Mouse (Mus musculus) spleen, postnatal 10 days (tissue): ENCODE measurements around the gene Ralgapa1.
A peak's percentile ranks its signal among the peaks of the same experiment; 100 is the strongest.
"Not testable (repeated sequence)": the region's sequence is repeated elsewhere in the genome, so short reads cannot be mapped to it uniquely, and the experiment has no call there.

Source experiments
- DNase-seq, 2 experiments: peaks; one replicate each; pipeline ENCODE4 v3.0.0; 2021 to 2022; ENCODE audit warnings: low spot score in 2 of 2

Ralgapa1 gene

DNA sequence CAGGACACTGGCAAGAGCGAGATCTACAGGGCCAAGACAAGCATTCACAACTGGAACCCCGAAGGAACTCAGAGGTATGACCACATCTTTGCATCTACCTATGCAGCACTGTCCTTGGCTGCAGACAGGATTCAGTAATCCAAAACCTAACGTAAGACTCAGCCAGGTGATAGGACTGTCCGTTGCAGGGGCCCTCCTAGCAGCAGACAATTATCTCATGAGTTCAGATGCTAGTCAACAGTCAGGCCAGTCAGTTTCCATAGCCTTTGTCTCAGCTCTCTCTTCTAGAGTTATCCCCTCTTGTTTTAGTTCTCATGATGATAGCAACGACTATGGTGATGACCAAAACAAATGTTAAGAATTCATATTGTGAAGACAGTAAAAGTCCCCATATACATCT lies 20.8 kb downstream of the Ralgapa1 start:
- no peak for DNase-seq

DNA sequence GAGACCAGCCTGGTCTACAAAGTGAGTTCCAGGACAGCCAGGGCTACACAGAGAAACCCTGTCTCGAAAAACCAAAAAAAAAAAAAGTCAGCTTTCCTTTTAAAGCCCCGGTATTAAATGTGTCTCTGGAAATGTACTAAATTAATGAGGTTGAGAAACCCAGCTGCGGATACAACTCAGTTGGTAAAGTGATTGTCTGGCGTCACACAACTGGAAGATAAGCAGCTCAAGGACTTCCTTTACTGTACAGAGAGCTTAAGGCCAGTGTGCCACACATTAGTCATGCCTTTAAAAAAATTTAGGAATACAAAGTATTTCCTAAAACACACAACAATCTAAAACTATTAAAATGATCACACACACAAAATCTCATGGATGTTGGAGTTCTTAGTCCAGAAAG lies 22.2 kb downstream of the Ralgapa1 start:
- DNase-seq, result no peak

DNA sequence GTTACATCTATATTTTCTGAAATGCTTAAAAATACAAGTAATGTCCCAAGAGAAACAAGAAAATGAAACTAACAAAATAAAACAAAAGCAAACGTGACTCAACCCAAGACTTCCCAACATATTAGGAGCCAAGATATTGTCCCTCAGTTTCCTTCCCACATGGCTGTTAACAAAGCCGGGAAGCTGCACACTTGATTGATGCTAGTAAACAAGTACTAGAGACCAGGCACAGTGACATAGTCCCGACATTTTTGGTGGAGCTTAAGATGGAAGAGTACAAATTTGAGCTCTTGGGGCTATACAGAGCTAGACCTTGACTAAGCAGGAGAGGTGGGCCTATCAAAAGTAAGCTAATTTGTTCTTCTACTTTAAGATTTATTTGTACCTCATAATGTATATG lies 23.9 kb downstream of the Ralgapa1 start:
- no peak for DNase-seq

DNA sequence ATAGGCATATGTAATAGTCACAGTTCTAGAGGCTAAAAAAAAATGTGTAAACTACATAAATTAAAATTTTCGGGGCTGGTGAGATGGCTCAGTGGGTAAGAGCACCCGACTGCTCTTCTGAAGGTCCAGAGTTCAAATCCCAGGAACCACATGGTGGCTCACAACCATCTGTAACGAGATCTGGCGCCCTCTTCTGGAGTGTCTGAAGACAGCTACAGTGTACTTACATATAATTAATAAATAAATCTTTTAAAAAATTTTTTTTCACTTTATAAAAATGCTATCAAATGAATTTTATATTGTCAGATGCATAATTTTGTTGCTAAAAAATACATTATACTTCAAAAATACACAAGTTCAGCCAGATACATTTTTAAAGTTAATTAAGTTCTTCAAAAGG lies 26.5 kb downstream of the Ralgapa1 start:
- DNase-seq, result not testable (repeated sequence)

DNA sequence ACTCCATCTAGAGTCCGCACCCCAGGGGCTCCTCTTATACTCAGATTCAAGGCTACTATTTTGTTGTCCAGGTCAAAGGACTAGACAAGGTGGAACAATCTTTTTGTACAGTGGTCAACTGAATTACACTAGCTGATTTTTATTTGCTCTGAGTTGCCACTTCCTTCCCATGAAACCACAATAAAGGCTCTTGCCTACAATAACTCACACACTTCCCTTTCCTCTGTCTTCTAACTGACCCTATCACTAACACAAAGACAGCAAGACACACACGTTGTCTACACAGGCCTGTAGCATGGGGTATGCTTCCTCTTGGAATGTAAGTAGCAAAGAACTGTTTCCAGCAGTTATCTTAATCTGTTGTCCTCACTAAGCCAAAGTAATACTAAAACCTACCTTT lies 35.7 kb downstream of the Ralgapa1 start:
- DNase-seq, result no peak

DNA sequence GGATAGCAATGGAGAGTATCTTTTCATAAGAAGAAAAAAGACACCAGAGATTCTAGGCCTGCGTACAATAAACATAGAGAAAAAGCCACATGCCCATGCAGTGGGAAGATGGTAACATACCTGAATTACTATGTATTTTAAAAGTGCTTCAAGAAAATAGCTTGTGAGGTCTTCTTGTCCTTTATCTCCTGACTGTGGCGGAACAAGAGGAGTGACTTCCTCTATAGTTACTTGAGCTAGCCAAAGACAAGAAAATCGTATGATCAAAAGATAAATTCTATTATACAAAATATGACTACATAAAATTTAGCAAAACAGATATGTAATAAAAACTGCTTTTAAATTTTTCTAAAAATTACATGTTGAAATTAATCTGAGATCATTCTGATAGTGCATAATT lies 38.3 kb downstream of the Ralgapa1 start:
- no peak for DNase-seq

DNA sequence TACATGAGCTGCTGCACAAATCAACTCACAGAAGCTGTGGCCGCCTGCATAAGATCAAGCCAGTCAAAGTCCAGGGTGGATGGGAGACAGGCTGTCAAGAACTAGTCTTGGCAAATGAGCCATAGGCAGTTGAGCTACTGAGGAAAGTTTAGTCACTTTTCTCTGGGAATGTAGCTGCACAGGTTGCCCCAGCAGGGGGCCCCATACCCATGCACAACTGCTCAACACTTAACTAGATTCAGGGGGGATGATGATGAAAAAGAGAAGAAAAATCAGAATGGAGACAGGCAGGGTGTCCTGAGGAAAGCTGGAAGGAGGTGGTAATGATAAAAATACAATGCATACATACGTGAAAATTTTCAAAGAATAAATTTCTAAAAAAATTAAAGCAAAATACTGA lies 42.7 kb downstream of the Ralgapa1 start:
- DNase-seq, result peak in 1 of 2 experiments; percentile 36

DNA sequence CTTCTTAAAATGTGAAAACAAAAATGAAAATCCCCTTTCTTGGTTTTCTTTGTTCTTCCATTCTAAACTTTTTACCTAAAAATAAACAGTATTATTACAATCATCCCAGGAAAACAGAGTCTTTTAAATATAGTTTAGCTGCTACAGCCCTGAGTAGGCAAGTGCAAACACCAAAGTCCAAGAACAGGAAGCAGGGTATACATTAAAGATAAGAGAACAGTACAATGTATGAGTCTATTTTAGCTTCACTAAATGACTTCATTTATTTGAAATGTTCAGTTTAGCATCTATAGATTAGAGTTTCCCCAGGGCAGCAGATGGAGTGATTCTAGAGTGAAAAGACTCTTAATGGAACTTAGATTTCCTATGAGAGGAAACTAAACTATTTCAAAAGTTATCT lies 43.6 kb downstream of the Ralgapa1 start:
- DNase-seq, result no peak

DNA sequence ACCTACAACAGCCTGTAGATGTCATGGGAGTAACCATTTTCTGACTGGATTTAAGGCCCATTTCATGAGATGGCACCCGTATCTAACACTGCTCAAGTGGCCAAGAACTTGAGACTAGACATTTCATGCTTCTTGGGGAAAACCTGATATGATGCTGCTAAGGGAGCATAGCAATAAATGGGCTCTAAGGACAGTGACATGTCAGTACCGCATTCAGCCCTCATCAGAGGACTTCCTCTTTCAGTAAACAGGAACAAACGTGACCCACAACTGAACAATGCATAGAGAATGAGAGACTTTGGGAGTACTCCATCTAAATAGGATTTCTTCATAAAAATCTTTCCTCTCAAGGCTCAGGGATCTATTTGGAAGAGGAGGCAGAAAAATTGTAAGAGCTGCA lies 46.7 kb downstream of the Ralgapa1 start:
- no peak for DNase-seq

DNA sequence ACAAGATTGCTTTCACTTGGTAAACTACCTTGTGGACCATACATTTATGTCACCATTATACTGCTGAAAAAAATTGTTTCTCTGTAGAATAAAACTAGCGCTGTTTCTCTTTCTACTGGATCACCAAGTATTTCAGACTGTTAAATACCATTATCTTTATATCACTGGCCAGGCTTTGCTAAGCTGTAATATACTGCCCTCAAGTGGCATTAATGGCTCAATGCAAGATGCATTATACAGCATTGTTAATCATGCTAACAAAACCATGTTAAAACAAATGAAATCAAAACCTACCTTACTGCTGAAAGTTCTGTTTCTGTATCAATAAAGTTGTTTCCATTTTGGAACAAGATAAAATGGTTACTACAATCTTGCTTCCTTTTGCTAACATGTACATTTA lies 100.6 kb downstream of the Ralgapa1 start:
- DNase-seq, result no peak

DNA sequence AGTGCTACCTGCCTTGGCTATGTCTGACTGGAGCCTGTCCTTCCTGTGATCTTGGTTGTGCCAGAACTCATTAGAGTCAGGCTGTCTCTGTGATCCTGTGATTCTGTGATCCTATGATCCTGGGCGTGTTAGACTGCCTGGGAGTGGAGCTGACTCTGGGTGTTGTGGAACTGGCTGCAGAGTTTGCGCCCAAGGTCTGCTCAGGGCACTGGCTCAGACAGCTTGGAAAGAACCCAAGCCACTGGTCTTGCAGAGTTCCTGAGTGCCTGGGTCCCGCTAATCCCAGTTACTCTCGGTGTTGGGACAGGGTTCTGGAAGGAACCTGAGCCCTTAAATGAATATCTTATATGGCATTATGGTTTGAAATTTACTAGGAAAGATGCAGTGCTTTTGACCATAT lies 115.1 kb downstream of the Ralgapa1 start:
- DNase-seq, result no peak

DNA sequence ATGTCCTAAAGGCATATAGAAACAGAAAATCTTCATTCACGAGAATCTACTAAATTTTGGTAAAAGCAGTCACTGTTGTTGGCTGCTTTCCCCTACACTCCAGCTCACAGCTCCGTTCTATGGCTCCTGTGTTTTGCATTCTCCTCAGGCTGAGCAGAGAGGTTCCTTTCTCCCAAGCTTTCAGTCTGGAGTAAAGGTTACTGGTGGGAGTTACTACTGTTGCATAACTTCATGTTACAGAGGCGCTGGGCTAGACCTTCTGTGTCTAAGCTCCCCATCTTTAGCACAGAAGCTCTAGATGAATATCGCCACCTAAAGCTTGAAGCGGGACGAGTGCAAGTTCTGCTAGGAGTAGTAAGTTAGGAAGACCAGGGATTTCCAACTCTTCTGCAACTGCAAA lies 154.3 kb downstream of the Ralgapa1 start:
- no peak for DNase-seq

DNA sequence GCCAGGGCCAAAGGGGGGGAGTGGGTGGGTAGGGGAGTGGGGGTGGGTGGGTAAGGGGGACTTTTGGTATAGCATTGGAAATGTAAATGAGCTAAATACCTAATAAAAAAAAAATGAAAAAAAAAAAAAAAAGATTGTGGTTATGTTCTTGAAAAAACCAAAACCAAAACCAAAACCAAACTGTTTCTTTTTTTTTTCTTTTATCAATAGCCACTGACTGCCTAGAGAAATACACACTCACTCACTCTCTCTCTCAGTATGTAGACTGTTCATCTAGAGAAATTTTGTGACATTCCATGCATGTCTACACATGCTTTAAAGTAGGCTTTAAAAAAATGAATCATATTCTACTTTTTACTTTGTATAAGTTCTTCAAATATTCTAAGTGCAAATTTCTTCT lies 157.8 kb downstream of the Ralgapa1 start:
- not testable (repeated sequence) for DNase-seq

DNA sequence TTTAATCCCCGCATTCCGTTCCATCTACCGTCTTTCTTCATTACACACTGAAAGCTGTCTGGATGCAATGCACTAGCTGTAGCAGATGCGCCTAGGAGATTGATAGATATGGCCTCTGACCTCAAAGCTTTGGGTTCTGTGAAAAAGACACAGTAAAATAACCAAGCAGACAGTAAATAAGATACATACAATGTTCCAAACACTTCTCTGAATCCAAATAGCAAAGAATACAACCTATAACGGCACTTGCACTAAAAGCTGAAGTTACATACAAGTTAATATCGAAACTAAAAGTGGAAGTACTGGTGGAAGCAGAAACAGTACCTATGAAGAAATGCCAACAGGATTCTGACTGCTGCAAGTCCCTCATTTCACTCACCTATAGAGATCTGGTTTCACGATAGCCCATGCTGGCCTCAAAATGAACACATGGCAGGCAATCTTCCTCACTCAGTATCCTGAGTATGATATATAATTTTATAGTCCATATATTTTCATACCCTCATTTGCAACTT lies 172.9 kb downstream of the Ralgapa1 start:
- DNase-seq, result no peak

DNA sequence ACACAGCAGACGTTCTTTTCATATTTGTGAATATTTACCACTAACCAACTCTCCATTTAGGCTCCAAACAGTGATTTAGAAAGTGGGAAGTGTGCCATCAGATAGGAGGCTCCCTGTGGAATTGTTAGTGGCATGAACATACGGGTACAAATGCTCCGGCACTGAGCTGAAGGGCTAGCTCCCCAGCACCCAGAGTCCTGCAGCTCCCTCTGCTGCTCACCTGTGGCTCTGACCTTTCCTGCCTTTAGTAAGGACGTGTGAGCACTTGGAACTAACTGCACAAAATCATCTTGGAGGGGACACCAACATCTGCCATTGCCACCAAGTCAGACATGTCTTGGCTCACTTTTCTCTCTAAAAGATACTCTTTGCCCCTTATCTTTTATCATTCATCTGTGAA lies 194.3 kb downstream of the Ralgapa1 start:
- no peak for DNase-seq

DNA sequence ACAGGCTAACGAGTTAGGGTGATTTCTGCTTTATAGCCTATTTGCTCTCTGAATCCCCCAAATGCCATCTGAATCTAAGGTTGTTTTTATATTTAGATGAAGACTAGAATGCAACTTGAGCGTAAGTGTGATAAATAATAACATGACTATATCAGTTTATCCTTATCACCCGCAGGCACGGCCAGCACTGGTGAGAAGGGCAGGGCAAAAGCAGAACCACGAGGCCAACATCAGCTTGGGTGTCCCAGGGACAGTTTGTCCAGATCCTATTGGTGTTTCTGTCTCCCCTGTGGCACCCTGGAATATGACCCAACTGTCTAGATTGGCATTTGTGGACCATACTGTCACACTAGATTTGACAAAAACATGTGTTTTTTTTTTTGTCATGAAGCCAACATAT lies 197.7 kb downstream of the Ralgapa1 start:
- DNase-seq, result no peak

DNA sequence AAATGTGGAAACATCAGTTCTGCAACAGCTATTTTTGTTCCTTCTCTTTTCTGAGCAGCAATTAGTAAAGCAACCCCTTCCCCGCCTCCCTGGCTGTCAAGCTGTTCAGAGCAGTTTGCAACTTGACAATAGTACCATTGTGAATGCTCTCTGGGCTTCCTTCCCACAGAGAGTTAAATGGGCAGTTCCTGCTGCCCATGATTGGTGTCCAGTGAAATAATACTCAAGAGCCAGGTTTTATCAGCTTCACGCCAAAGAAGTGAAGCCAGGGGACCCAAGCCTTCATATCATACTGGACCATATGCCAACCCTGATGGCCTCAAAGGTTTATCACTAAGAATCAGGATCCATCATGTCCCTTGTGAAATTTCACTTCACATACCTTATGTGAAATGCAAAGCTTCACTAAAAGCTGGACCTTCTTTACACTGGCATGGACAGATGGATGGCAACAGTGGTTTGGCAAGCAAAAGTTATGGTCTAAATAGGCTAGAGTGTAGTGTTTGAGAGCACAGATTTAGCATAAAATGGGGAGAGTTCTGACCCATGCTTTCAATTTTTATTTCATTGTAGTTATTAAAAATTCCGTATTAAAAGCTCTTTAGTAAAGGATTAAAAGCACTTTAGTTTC lies 198.2 kb downstream of the Ralgapa1 start:
- DNase-seq, result no peak

DNA sequence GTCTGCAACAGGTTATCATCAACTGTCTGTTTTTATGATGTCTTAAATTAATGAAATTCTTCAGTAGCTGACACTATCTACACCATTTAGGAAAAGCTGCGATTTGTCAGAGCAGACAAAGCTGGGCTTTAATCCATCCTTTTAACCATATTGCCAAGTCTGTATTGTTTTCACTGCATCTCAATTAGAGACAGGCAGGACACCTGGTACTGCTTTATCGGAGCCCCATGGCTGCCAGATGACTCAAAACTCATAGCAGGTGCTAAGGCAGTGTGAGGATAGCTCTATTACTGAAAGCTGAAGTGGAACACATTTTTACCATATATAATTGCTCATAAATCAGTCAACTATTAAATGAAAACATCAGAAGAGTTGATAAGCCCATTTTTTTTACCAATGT lies 200.6 kb downstream of the Ralgapa1 start:
- no peak for DNase-seq

DNA sequence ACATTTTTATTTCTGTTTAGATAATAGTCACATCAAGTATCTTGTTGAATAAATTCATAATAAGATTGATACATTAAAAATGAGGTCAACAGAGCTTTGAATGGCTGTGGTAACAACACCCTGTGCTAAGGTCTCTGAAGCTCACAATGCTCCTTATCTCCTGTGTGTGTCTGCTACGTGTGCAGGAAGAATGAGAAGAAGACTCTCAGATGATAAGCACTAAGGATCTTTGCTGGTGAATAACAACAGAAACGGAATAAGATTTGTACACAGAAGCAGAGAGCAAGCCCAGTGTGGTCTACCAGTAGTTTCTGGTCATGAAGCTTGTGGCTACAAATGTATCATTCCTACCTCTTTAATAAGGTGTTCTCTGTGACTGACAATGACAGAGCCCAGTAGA lies 210.2 kb downstream of the Ralgapa1 start:
- DNase-seq, result no peak

DNA sequence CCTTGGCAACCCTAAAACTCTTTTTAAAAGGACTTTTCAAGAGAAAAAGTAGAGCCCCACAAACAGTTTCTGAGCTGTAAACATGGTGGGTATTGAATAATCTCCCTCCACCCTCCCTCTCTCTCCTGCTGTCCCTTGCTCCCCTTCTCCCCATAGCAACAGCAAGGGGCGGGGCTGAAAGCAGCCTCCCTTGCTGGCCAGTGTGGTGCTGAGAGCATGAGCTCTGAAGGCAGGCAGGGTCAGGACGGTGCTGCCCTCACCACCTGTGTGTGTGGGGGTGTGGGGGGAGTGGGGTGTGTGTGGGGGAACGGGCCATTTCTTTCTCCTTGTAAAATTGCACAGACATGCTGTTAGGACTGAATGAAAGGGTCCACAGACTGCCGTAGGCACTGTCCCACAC lies 213.1 kb downstream of the Ralgapa1 start:
- no peak for DNase-seq

DNA sequence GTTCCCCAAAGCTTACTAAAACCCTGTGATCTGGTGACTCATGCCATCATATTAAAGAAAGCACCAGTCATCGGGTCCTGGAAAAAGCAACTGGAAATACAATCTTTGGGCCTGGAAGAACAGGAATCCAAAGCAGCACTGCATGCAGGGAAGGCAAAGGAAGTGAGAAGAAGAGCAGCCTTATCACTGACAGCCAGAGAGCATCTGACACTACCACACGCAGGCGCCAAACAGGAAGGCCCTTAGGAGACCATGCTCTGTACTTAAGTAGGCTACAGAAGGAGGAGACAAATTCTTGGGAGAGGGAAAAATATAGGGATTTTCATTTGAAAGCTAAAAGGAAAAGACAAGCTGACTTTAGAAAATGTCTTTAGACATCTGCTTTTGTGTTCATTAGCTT lies 216.6 kb downstream of the Ralgapa1 start:
- no peak for DNase-seq

DNA sequence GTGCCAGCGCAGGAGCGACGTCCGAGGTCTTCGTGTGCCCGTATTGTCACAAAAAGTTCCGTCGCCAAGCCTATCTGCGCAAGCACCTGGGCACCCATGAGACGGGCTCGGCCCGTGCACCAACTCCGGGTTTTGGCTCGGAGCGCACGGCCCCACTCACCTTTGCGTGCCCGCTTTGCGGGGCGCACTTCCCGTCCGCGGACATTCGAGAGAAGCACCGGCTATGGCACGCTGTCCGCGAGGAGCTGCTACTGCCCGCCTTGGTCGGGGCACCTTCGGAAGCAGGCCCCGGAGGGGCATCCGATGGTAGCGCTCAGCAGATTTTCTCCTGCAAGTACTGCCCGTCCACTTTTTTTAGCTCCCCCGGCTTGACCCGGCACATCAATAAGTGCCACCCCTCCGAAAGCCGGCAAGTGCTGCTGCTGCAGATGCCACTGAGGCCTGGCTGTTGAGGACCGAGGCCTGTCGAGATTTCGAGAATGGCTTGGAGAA lies 220.4 kb downstream of the Ralgapa1 start:
- DNase-seq, result no peak

DNA sequence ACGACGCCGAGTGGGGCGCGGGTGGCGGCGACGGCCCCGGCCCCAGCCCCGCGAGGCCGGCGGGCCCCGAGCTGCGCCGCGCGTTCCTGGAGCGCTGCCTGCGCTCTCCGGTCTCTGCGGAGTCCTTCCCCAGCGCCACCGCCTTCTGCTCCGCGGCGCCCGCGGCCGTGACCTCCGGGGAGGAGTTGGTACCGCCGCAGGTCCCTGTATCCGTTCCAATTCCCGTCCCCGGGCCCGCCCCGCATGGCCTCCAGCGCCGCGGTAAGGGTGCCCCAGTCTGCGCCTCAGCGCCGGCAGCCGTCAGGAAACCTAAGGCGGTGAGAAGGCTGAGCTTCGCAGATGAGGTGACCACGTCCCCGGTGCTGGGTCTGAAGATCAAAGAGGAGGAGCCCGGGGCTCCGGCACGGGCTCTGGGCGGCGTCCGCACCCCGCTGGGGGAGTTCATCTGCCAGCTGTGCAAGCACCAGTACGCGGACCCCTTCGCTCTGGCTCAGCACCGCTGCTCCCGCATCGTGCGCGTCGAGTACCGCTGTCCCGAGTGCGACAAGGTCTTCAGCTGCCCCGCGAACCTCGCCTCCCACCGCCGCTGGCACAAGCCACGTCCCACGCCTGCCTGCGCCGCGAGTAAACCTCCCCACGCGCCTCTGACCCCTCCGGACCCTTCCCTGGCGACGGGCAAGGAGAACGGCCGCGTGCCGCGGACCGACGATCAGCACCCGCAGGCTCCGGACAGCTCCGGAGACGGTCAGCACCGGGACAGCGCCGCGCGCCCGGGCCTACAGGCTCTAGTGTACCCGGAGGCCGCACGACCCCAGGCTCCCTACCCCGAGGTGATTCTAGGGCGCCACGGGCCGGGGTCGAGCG lies 221.1 kb downstream of the Ralgapa1 start:
- DNase-seq, result peak; percentile 27 to 68
